Mouse (Mus musculus) embryonic facial prominence, embryonic 11.5 days (tissue): ENCODE data around the gene Scn3a. TPM values are rescaled to one million over a fixed set of nuclear protein-coding genes. Genes with fewer than 3 reads are reported as not detected.

Source experiments
- ATAC-seq: fragments of 200-750 bp; cut with Nextera tagmentation; replicated peaks from 2 replicates; pipeline ENCODE4 v1.8.0; 2017; ENCODE audit warnings: low read depth; ENCODE audit not compliant: insufficient number of reproducible peaks, low FRiP score, low TSS enrichment
- DNase-seq: peaks from one replicate; pipeline ENCODE4 v3.0.0-alpha.2; 2015; ENCODE audit warnings: low spot score
- H3K27ac ChIP-seq: fragments of 300-500 bp; sonication (generic); replicated peaks from 2 replicates; pipeline ENCODE4 v1.5.1; 2014; ENCODE audit warnings: mild to moderate bottlenecking, low read depth, low read length, control low read depth
- H3K27me3 ChIP-seq: fragments of 300-500 bp; sonication (generic); 2 replicates; pipeline ENCODE4 v1.6.1; 2014; ENCODE audit warnings: mild to moderate bottlenecking, low read length, moderate library complexity, mixed read lengths; ENCODE audit not compliant: control insufficient read depth, insufficient read depth
- H3K36me3 ChIP-seq: fragments of 300-500 bp; sonication (generic); replicated peaks from 2 replicates; pipeline ENCODE4 v1.6.1; 2014; ENCODE audit warnings: low read depth, mild to moderate bottlenecking, low read length, moderate library complexity, mixed read lengths; ENCODE audit not compliant: control insufficient read depth, insufficient read depth
- H3K4me1 ChIP-seq: fragments of 300-500 bp; sonication (generic); 2 replicates; pipeline ENCODE4 v1.6.1; 2014; ENCODE audit warnings: low read length, mixed read lengths; ENCODE audit not compliant: control insufficient read depth, insufficient read depth
- H3K4me2 ChIP-seq: fragments of 300-500 bp; sonication (generic); 2 replicates; pipeline ENCODE4 v1.6.1; 2014; ENCODE audit warnings: low read depth, mild to moderate bottlenecking, control low read depth, low read length, moderate library complexity
- H3K4me3 ChIP-seq: fragments of 300-500 bp; sonication (generic); 2 replicates; pipeline ENCODE4 v1.5.1; 2014; ENCODE audit warnings: low read depth, low read length, control low read depth
- H3K9ac ChIP-seq: fragments of 300-500 bp; sonication (generic); replicated peaks from 2 replicates; pipeline ENCODE4 v1.6.1; 2014; ENCODE audit warnings: mild to moderate bottlenecking, control low read depth, low read length
- H3K9me3 ChIP-seq: fragments of 300-500 bp; sonication (generic); replicated peaks from 2 replicates; pipeline ENCODE4 v1.6.1; 2016; ENCODE audit warnings: mild to moderate bottlenecking, low read length, inconsistent platforms, mixed read lengths; ENCODE audit not compliant: control insufficient read depth
- WGBS: fragments of 180-500 bp; shearing (Covaris S2); extraction: QIAGEN DNeasy Blood & Tissue Kit; methylation state at CpG from one replicate; pipeline ENCODE4 v1.1.7; 2014; 5-methylcytosine and 5-hydroxymethylcytosine counted together
- polyA plus RNA-seq: library from polyadenylated mRNA; unstranded; fragments of >200 nt; fragmentation: Nextera tagmentation; extraction: Ambion mirVana; gene quantifications from 2 replicates; pipeline ENCODE4 v1.2.1, GENCODE M21; 2014

The Scn3a gene
- polyA plus RNA-seq, 1 experiment from 2014 or later, result 5.6 TPM

- no peaks in the 10 kb centered on the region for H3K4me1 ChIP-seq
- 89% methylated on average over 4 of the region's 4 CpGs for WGBS
- DNase-seq (no peak), ATAC-seq (no peak)
- H3K4me3 ChIP-seq, result no peak overlapping the region
- H3K27me3 ChIP-seq, result no peaks in the 10 kb centered on the region
- H3K9ac ChIP-seq, result no peak overlapping the region
- no peak overlapping the region for H3K27ac ChIP-seq
- no peaks in the 10 kb centered on the region for H3K36me3 ChIP-seq
- H3K4me2 ChIP-seq, result no peak overlapping the region
- H3K9me3 ChIP-seq, result no peaks in the 10 kb centered on the region
Observed at GRCm38 (mm10) chr2:65443082-65443481, 124.3 kb downstream of the Scn3a start.

GRCm38 (mm10) chr2:65441566-65441965 lies 125.9 kb downstream of the Scn3a start:
- H3K27me3 ChIP-seq, result no peaks in the 10 kb centered on the region
- 69% methylated on average over 5 of the region's 5 CpGs for WGBS
- H3K4me2 ChIP-seq, result no peak overlapping the region
- ATAC-seq, result no peak
- H3K9ac ChIP-seq, result no peak overlapping the region
- H3K27ac ChIP-seq, result no peak overlapping the region
- H3K4me3 ChIP-seq, result no peak overlapping the region
- no peak for DNase-seq
- H3K9me3 ChIP-seq, result no peaks in the 10 kb centered on the region
- no peaks in the 10 kb centered on the region for H3K4me1 ChIP-seq
- no peaks in the 10 kb centered on the region for H3K36me3 ChIP-seq

GRCm38 (mm10) chr2:65441110-65441509 lies 126.3 kb downstream of the Scn3a start:
- H3K27ac ChIP-seq, result no peak overlapping the region
- no peaks in the 10 kb centered on the region for H3K36me3 ChIP-seq
- ATAC-seq (no peak), DNase-seq (no peak)
- H3K4me1 ChIP-seq, result no peaks in the 10 kb centered on the region
- no peaks in the 10 kb centered on the region for H3K9me3 ChIP-seq
- WGBS, result 84% methylated on average over 6 of the region's 6 CpGs
- H3K9ac ChIP-seq, result no peak overlapping the region
- H3K4me2 ChIP-seq, result no peak overlapping the region
- H3K4me3 ChIP-seq, result no peak overlapping the region
- H3K27me3 ChIP-seq, result no peaks in the 10 kb centered on the region

GRCm38 (mm10) chr2:65436917-65437316 lies 130.5 kb downstream of the Scn3a start:
- Histone ChIP-seq H3K9me3 (no peaks in the 10 kb centered on the region), H3K36me3 (no peaks in the 10 kb centered on the region), H3K27ac (no peak overlapping the region), H3K4me2 (no peak overlapping the region), H3K4me3 (no peak overlapping the region), H3K27me3 (no peaks in the 10 kb centered on the region), H3K9ac (no peak overlapping the region), H3K4me1 (no peaks in the 10 kb centered on the region)
- no peak for ATAC-seq
- 67% methylated on average over 1 of the region's 1 CpGs for WGBS
- DNase-seq, result no peak

GRCm38 (mm10) chr2:65423501-65423900 lies 143.9 kb downstream of the Scn3a start:
- no peaks in the 10 kb centered on the region for H3K4me1 ChIP-seq
- H3K27ac ChIP-seq, result no peak overlapping the region
- DNase-seq, result peak; percentile 24
- no peaks in the 10 kb centered on the region for H3K36me3 ChIP-seq
- no peak overlapping the region for H3K9ac ChIP-seq
- H3K9me3 ChIP-seq, result no peaks in the 10 kb centered on the region
- H3K4me2 ChIP-seq, result no peak overlapping the region
- no peak for ATAC-seq
- no peak overlapping the region for H3K4me3 ChIP-seq
- WGBS, result 65% methylated on average over 5 of the region's 5 CpGs
- H3K27me3 ChIP-seq, result no peaks in the 10 kb centered on the region

GRCm38 (mm10) chr2:65421259-65422255 lies 145.9 kb downstream of the Scn3a start:
- ATAC-seq, result no peak
- no peaks in the 10 kb centered on the region for H3K27me3 ChIP-seq
- H3K36me3 ChIP-seq, result no peaks in the 10 kb centered on the region
- H3K4me1 ChIP-seq, result no peaks in the 10 kb centered on the region
- DNase-seq, result no peak
- H3K9ac ChIP-seq, result no peak overlapping the region
- no peak overlapping the region for H3K4me2 ChIP-seq
- 72% methylated on average over 11 of the region's 11 CpGs for WGBS
- H3K4me3 ChIP-seq, result no peak overlapping the region
- H3K27ac ChIP-seq, result no peak overlapping the region
- H3K9me3 ChIP-seq, result no peaks in the 10 kb centered on the region

- no peaks in the 10 kb centered on the region for H3K9me3 ChIP-seq
- ATAC-seq (no peak), DNase-seq (no peak)
- H3K4me1 ChIP-seq, result no peaks in the 10 kb centered on the region
- H3K9ac ChIP-seq, result no peak overlapping the region
- 68% methylated on average over 1 of the region's 1 CpGs for WGBS
- no peak overlapping the region for H3K4me3 ChIP-seq
- H3K27me3 ChIP-seq, result no peaks in the 10 kb centered on the region
- no peaks in the 10 kb centered on the region for H3K36me3 ChIP-seq
- no peak overlapping the region for H3K4me2 ChIP-seq
- H3K27ac ChIP-seq, result no peak overlapping the region
Observed at GRCm38 (mm10) chr2:65418608-65419007, 148.8 kb downstream of the Scn3a start.

- Histone ChIP-seq H3K9ac (no peak overlapping the region), H3K4me2 (no peak overlapping the region), H3K4me1 (no peaks in the 10 kb centered on the region), H3K4me3 (no peak overlapping the region), H3K36me3 (no peaks in the 10 kb centered on the region), H3K27me3 (no peaks in the 10 kb centered on the region), H3K27ac (no peak overlapping the region), H3K9me3 (no peaks in the 10 kb centered on the region)
- ATAC-seq, result no peak
- no peak for DNase-seq
- 95% methylated on average over 1 of the region's 1 CpGs for WGBS
Observed at GRCm38 (mm10) chr2:65416535-65416934, 150.9 kb downstream of the Scn3a start.
